Mouse (Mus musculus) heart, embryonic 13.5 days (tissue): ENCODE measurements around the gene Thap12. TPM values are rescaled to one million over a fixed set of nuclear protein-coding genes. Genes with fewer than 3 reads are reported as not detected.

Experiments used
- ATAC-seq: fragments of 200-750 bp; cut with Nextera tagmentation; 2 replicates; pipeline ENCODE4 v1.8.0; 2017; ENCODE audit warnings: moderate TSS enrichment; ENCODE audit not compliant: insufficient number of reproducible peaks, low FRiP score, low TSS enrichment; ENCODE audit errors: extremely low read depth
- H3K27ac ChIP-seq: fragments of 300-500 bp; sonication (generic); replicated peaks from 2 replicates; pipeline ENCODE4 v1.5.1; 2015; ENCODE audit warnings: moderate library complexity, mild to moderate bottlenecking, inconsistent platforms
- H3K27me3 ChIP-seq: fragments of 300-500 bp; sonication (generic); replicated peaks from 2 replicates; pipeline ENCODE4 v1.6.1; 2015; ENCODE audit warnings: mild to moderate bottlenecking, inconsistent platforms
- H3K36me3 ChIP-seq: fragments of 300-500 bp; sonication (generic); 2 replicates; pipeline ENCODE4 v1.6.1; 2015; ENCODE audit warnings: mild to moderate bottlenecking, inconsistent platforms
- H3K4me1 ChIP-seq: fragments of 300-500 bp; sonication (generic); 2 replicates; pipeline ENCODE4 v1.6.1; 2015; ENCODE audit warnings: inconsistent platforms
- H3K4me2 ChIP-seq: fragments of 300-500 bp; sonication (generic); 2 replicates; pipeline ENCODE4 v1.6.1; 2015; ENCODE audit warnings: inconsistent platforms, mild to moderate bottlenecking, moderate library complexity
- H3K4me3 ChIP-seq: fragments of 300-500 bp; sonication (generic); 2 replicates; pipeline ENCODE4 v1.5.1; 2015; ENCODE audit warnings: moderate library complexity, mild to moderate bottlenecking, inconsistent platforms
- H3K9ac ChIP-seq: fragments of 300-500 bp; sonication (generic); 2 replicates; pipeline ENCODE4 v1.6.1; 2015; ENCODE audit warnings: inconsistent platforms, mild to moderate bottlenecking, moderate library complexity
- H3K9me3 ChIP-seq: fragments of 300-500 bp; sonication (generic); 2 replicates; pipeline ENCODE4 v1.6.1; 2016; ENCODE audit warnings: inconsistent platforms
- WGBS: fragments of 180-500 bp; shearing (Covaris S2); methylation state at CpG from one replicate; pipeline ENCODE4 v1.1.7; 2015; ENCODE audit warnings: mixed read lengths; 5-methylcytosine and 5-hydroxymethylcytosine counted together
- polyA plus RNA-seq: library from polyadenylated mRNA; unstranded; fragments of >200 nt; fragmentation: Nextera tagmentation; extraction: Ambion mirVana; gene quantifications from 2 replicates; pipeline ENCODE4 v1.2.1, GENCODE M21; 2015

The Thap12 gene
- polyA plus RNA-seq, 1 experiment from 2014 or later: 35.5 TPM

- Histone ChIP-seq H3K36me3 (no peaks in the 10 kb centered on the region), H3K9me3 (no peaks in the 10 kb centered on the region), H3K4me1 (peaks cover 52% of the 10 kb centered on the region), H3K27me3 (peaks cover 37% of the 10 kb centered on the region), H3K4me2 (no peak overlapping the region), H3K4me3 (no peak overlapping the region), H3K9ac (no peak overlapping the region), H3K27ac (no peak overlapping the region)
- ATAC-seq: no peak
- WGBS: 63% methylated on average over 4 of the region's 4 CpGs
These were observed 28.6 kb upstream of the Thap12 start for GRCm38 (mm10) chr7:98674344-98674743.

DNA sequence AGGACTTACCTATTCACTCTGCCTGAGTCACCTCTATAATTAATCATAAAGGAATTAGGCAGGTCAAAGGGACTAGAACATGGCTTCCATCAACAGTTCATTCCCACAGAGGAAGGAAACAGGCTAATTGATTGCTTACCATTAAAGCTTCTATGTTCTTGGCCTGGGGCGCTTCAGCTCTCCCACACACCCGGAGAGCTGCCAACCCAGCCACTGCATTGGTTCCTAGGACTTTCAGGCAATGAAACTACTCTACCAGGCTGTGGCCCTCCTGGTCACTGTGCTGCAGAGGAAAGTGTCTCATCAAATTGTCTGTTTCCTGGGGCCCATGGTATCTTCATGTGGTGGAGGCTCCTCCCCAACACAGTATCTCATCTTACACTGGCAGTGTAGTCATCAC lies 25.4 kb upstream of the Thap12 start:
- ATAC-seq: no peak
- 87% methylated on average over 2 of the region's 2 CpGs for WGBS
- peak overlapping the region; percentile 61 for H3K4me2 ChIP-seq

GRCm38 (mm10) chr7:98678441-98678840 lies 24.5 kb upstream of the Thap12 start:
- peak overlapping the region; percentile 76 for H3K27ac ChIP-seq
- ATAC-seq: no peak; the same call in 1 of the 2 replicates
- H3K4me3 ChIP-seq: peak overlapping the region; percentile 36
- H3K4me2 ChIP-seq: peak overlapping the region; percentile 61
- H3K36me3 ChIP-seq: no peaks in the 10 kb centered on the region
- peaks cover 31% of the 10 kb centered on the region for H3K4me1 ChIP-seq
- peak overlapping the region; percentile 65 for H3K9ac ChIP-seq
- H3K9me3 ChIP-seq: no peaks in the 10 kb centered on the region
- H3K27me3 ChIP-seq: peaks cover 34% of the 10 kb centered on the region
- WGBS: 17% methylated on average over 7 of the region's 7 CpGs

More for the DNA sequence above, 25.4 kb upstream of the Thap12 start:
- Histone ChIP-seq H3K9ac (no peak overlapping the region), H3K36me3 (no peaks in the 10 kb centered on the region), H3K9me3 (no peaks in the 10 kb centered on the region), H3K27ac (no peak overlapping the region), H3K4me1 (peaks cover 40% of the 10 kb centered on the region), H3K4me3 (no peak overlapping the region; the same call in 1 of the 2 replicates), H3K27me3 (peaks cover 34% of the 10 kb centered on the region)

- ATAC-seq: no peak
These were observed 22.2 kb upstream of the Thap12 start for GRCm38 (mm10) chr7:98680691-98681090.

DNA sequence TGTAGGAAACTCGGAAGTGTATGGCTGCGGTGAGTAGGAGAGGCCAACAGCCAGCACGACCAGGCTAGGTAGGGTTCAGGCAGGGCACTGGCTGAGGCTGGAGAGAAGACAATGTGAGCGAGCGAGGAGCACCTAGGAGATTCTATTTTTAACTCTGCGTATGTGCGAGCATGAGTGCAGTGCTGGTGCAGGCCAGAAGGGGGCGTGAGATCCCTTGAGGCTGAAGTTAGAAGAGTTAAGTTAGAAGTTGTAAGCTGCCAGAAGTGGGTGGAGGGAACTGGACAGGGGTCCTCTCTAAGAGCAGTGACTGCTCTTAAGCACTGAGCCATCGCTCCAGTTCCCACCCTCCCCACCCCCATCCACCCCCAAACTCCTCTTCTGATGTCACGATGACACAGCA lies 20.1 kb upstream of the Thap12 start:
- H3K4me1 ChIP-seq: peaks cover 40% of the 10 kb centered on the region
- H3K27me3 ChIP-seq: peaks cover 4% of the 10 kb centered on the region
- no peaks in the 10 kb centered on the region for H3K9me3 ChIP-seq
- no peaks in the 10 kb centered on the region for H3K36me3 ChIP-seq
- H3K27ac ChIP-seq: no peak overlapping the region
- ATAC-seq: no peak
- no peak overlapping the region for H3K4me2 ChIP-seq
- 81% methylated on average over 10 of the region's 10 CpGs for WGBS
- no peak overlapping the region for H3K9ac ChIP-seq
- no peak overlapping the region for H3K4me3 ChIP-seq

More at GRCm38 (mm10) chr7:98680691-98681090, 22.2 kb upstream of the Thap12 start:
- no peak overlapping the region for H3K27ac ChIP-seq
- WGBS: 57% methylated on average over 2 of the region's 2 CpGs
- H3K36me3 ChIP-seq: no peaks in the 10 kb centered on the region
- H3K4me2 ChIP-seq: no peak overlapping the region
- H3K9me3 ChIP-seq: no peaks in the 10 kb centered on the region
- no peak overlapping the region for H3K9ac ChIP-seq
- H3K27me3 ChIP-seq: peaks cover 15% of the 10 kb centered on the region
- peaks cover 41% of the 10 kb centered on the region for H3K4me1 ChIP-seq
- H3K4me3 ChIP-seq: no peak overlapping the region

DNA sequence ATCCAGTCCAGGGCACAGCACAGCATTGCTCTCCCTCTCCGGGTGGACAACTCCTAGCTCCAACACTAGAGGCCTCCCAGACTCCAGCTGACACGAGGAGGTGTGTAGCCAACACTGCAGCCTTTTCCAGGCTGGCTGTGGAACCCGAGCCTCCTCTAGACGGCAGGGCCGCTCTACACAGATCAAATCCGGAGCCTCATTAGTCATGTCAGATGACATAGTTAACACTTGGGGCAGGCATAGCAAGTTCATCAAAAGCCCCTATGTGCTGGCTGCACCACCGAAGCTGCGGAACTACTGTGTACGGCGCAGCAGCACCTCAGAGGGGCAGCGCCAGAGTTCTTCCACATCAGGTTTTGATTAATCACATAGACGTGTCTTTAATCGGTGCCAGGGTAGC lies 17.0 kb upstream of the Thap12 start:
- Histone ChIP-seq H3K4me3 (no peak overlapping the region), H3K4me1 (peaks cover 22% of the 10 kb centered on the region), H3K27ac (no peak overlapping the region), H3K9me3 (no peaks in the 10 kb centered on the region), H3K27me3 (peaks cover 4% of the 10 kb centered on the region), H3K9ac (peak overlapping the region; percentile 33; the same call in 1 of the 2 replicates), H3K36me3 (no peaks in the 10 kb centered on the region), H3K4me2 (peak overlapping the region; percentile 37)
- 43% methylated on average over 13 of the region's 13 CpGs for WGBS
- no peak for ATAC-seq

DNA sequence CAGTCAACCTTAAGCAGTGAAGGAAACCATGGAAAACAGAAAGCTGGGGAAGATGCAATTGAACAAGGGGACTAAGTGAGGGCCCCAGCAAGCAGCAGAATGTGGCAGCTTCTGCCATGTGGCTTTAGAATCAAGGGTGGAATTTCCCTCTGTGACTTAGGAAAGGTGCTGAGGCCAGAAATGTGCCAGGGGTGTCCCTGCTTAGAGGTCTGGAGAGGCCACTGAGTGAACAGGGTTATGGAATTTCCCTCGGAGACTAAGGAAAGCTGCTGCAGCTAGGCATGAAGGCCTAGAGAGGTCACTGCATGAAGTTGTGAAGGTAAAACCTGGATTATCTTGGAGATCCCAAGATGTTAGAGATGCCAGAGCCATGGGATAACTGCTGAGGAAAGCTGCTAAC lies 12.8 kb upstream of the Thap12 start:
- no peak for ATAC-seq
- H3K4me1 ChIP-seq: peaks cover 27% of the 10 kb centered on the region
- H3K9me3 ChIP-seq: no peaks in the 10 kb centered on the region
- WGBS: 56% methylated on average over 1 of the region's 1 CpGs
- H3K4me2 ChIP-seq: no peak overlapping the region
- no peak overlapping the region for H3K9ac ChIP-seq
- H3K27me3 ChIP-seq: peaks cover 4% of the 10 kb centered on the region; the same call in 1 of the 2 replicates
- H3K27ac ChIP-seq: no peak overlapping the region
- no peaks in the 10 kb centered on the region for H3K36me3 ChIP-seq
- no peak overlapping the region for H3K4me3 ChIP-seq

DNA sequence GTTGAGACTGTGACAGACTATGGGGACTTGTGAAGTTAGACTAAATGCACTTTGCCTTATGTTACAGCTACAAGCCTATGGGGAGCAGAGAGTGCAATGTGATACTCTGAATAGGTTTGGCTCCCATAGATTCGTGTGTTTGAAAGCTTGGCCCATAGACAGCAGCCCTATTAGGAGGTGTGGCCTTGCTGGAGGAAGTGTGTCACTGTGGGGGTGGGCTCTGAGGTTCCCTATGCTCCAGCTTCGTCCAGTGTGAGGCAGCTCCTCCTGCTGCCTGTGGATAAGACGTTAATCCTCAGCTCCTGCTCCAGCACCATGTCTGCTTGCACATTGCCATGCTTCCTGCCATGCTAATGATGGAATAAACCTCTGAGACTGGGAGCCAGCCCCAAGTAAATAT lies 12.1 kb upstream of the Thap12 start:
- Histone ChIP-seq H3K9me3 (no peaks in the 10 kb centered on the region), H3K27me3 (peaks cover 4% of the 10 kb centered on the region; the same call in 1 of the 2 replicates), H3K9ac (no peak overlapping the region), H3K4me1 (peaks cover 20% of the 10 kb centered on the region), H3K4me3 (no peak overlapping the region), H3K4me2 (no peak overlapping the region), H3K36me3 (no peaks in the 10 kb centered on the region), H3K27ac (no peak overlapping the region)
- ATAC-seq: no peak
- 17% methylated on average over 3 of the region's 3 CpGs for WGBS

DNA sequence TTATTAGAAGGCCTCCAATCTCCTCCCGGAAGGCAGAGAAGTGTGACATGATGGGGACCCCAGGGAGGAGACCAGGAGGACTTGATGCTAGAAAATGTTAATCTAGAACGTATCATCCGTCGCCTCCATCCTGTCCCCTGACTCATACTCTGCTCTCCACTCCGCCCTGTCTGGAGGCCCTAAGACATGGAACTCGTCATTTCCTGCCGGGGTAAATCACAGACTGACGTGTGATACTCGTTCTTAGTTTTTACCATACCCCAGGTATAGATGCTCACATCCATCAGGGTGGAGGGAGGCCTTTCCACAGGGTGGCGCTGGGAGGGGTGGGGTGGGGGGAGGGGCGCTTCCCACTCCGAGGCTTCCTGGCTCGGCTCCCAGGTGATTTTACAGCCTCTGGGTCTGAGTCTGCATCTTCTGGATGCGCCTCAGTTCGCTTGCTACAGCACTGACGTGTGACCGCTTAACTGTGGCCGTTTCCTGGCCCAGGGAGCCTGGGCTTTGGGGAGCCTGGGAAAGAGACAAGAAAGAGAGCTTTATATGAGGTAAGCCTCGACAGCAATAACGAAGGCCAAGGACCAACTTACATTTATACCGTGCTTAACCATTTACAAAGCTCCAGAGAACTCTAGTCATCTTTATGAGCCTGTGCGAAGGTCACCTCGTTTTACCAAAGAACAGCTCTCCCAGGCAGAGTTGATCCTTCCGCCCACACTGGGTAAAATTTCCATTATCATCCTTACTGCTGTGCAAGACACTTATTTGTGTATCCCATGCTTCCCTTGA lies 9.9 kb upstream of the Thap12 start:
- no peaks in the 10 kb centered on the region for H3K9me3 ChIP-seq
- H3K4me2 ChIP-seq: peak overlapping the region; percentile 45
- H3K4me3 ChIP-seq: peak overlapping the region; percentile 13
- H3K9ac ChIP-seq: peak overlapping the region; percentile 41
- peaks cover 20% of the 10 kb centered on the region for H3K4me1 ChIP-seq
- ATAC-seq: no peak
- 35% methylated on average over 24 of the region's 24 CpGs for WGBS
- H3K27ac ChIP-seq: peak overlapping the region; percentile 45
- H3K36me3 ChIP-seq: no peaks in the 10 kb centered on the region
- H3K27me3 ChIP-seq: no peaks in the 10 kb centered on the region

DNA sequence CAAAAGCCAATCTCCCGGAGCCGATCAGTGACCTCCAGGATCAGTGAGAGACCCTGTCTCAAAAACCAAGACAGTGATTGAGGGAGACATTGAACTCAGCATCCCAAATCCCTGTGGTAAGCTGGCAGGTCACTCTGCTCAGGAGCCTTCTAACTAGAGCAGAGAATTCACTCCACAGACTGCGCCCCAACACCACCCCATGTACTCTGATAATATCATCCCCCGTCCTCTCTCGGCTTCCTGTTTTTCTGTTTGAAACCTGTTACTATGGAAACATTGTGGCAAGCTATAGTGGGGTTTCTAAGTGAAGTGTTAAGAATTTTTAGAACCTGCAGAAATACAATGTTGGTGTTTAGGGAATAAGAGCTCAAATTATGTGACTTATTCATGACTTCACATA lies 8.9 kb upstream of the Thap12 start:
- H3K4me2 ChIP-seq: no peak overlapping the region
- H3K4me1 ChIP-seq: peaks cover 20% of the 10 kb centered on the region
- no peaks in the 10 kb centered on the region for H3K36me3 ChIP-seq
- H3K4me3 ChIP-seq: no peak overlapping the region
- H3K9ac ChIP-seq: no peak overlapping the region
- no peaks in the 10 kb centered on the region for H3K9me3 ChIP-seq
- no peak overlapping the region for H3K27ac ChIP-seq
- no peaks in the 10 kb centered on the region for H3K27me3 ChIP-seq
- ATAC-seq: no peak
- 62% methylated on average over 5 of the region's 5 CpGs for WGBS

GRCm38 (mm10) chr7:98697496-98697895 lies 5.4 kb upstream of the Thap12 start:
- Histone ChIP-seq H3K36me3 (no peaks in the 10 kb centered on the region), H3K27ac (no peak overlapping the region), H3K4me1 (peaks cover 28% of the 10 kb centered on the region), H3K9me3 (no peaks in the 10 kb centered on the region), H3K27me3 (no peaks in the 10 kb centered on the region), H3K4me2 (no peak overlapping the region), H3K4me3 (no peak overlapping the region), H3K9ac (no peak overlapping the region)
- ATAC-seq: no peak
- 17% methylated on average over 2 of the region's 2 CpGs for WGBS

DNA sequence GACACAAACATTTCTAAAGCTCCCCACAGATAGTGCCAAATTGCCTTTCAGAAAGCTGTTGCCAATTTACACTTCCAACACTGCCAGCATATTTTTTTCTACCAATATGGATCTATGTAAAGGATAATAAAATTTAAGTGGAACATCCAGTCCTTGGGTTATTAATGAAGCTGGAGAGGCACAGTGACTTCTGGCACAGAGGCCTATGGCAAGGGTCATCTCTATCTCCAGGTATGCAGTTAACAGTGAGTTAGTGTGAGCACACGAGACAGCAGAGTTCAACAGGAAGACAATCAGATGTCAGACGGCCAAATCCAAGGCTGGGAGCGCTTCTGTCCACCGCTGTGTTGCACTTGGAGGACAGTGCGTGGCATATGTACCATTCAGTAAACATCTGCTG lies 4.9 kb upstream of the Thap12 start:
- Histone ChIP-seq H3K4me3 (no peak overlapping the region), H3K4me2 (no peak overlapping the region), H3K36me3 (no peaks in the 10 kb centered on the region), H3K4me1 (peaks cover 23% of the 10 kb centered on the region), H3K9ac (no peak overlapping the region), H3K27me3 (no peaks in the 10 kb centered on the region), H3K9me3 (no peaks in the 10 kb centered on the region), H3K27ac (no peak overlapping the region)
- WGBS: 49% methylated on average over 5 of the region's 5 CpGs
- no peak for ATAC-seq
